7 mouse cellular contexts compared by ENCODE assay signal in genomic region chr13:55694110-55694509, GRCm38 (mm10). TPM values are rescaled to one million over a fixed set of nuclear protein-coding genes. Genes with fewer than 3 reads are reported as not detected.
A peak's percentile ranks its signal among the peaks of the same experiment; 100 is the strongest.
DNase-seq lines count a peak whose midpoint lies in the region; ATAC-seq and TF ChIP-seq lines count a peak whose summit lies in the region.

No protein-coding gene starts in this region.

- 6% methylated on average over 8 of the region's 8 CpGs for WGBS in lung, embryonic 15.5 days
- 17% methylated on average over 8 of the region's 8 CpGs for WGBS in neural tube, embryonic 14.5 days

- H3K27ac ChIP-seq in lung, embryonic 15.5 days: peak overlapping the region; percentile 99; the same call in 1 of the 2 replicates
- H3K27ac ChIP-seq in cortical plate, adult 2 months (ENCODE audit: insufficient read depth, low read length): no peak overlapping the region
- no peak overlapping the region for H3K27ac ChIP-seq in neural tube, embryonic 14.5 days (ENCODE audit: low read depth, low read length)

- H3K9ac ChIP-seq in lung, embryonic 15.5 days: peak overlapping the region; percentile 100
- peak overlapping the region; percentile 12; the same call in 1 of the 2 replicates for H3K9ac ChIP-seq in neural tube, embryonic 14.5 days (replicated peaks; ENCODE audit: low read depth, low read length)

- H3K4me2 ChIP-seq in lung, embryonic 15.5 days: peak overlapping the region; percentile 83
- H3K4me2 ChIP-seq in neural tube, embryonic 14.5 days (ENCODE audit: low read depth, low read length): peak overlapping the region; percentile 62

- peak overlapping the region; percentile 100 for H3K4me3 ChIP-seq in lung, embryonic 15.5 days
- peak overlapping the region; percentile 83; the same call in 1 of the 2 replicates for H3K4me3 ChIP-seq in cortical plate, adult 2 months (ENCODE audit: insufficient read depth, low read length)
- peak overlapping the region; percentile 97 for H3K4me3 ChIP-seq in neural tube, embryonic 14.5 days (ENCODE audit: low read depth, low read length)

- no peaks in the 10 kb centered on the region for H3K9me3 ChIP-seq in lung, embryonic 15.5 days
- H3K9me3 ChIP-seq in neural tube, embryonic 14.5 days (ENCODE audit: control insufficient read depth, low read length): no peaks in the 10 kb centered on the region

- no peak for ATAC-seq in lung, embryonic 15.5 days (ENCODE audit: borderline replicate concordance, extremely low read depth, low FRiP score, low TSS enrichment)
- ATAC-seq in neural tube, embryonic 14.5 days (ENCODE audit: low read depth): no peak

- no peak for DNase-seq in lung, adult 18-20 months
- DNase-seq in induced T-regulatory cell, adult 2 months (ENCODE audit: low read depth): peak; percentile 63
- no peak for DNase-seq in right cerebral cortex, postnatal 4 days
- DNase-seq in right cerebral cortex, postnatal 10 days (ENCODE audit: low spot score in 2 of 2): no peak

- no peak for TF ChIP-seq CTCF in cortical plate, adult 2 months (IDR thresholded peaks at IDR 0.05; ENCODE audit: extremely low read depth, insufficient read depth, low read length)

- peaks cover 9% of the 10 kb centered on the region for H3K36me3 ChIP-seq in lung, embryonic 15.5 days
- peaks cover under 1% of the 10 kb centered on the region for H3K36me3 ChIP-seq in neural tube, embryonic 14.5 days (ENCODE audit: control insufficient read depth, insufficient read depth, low read length)

- H3K4me1 ChIP-seq in lung, embryonic 15.5 days: peaks cover 23% of the 10 kb centered on the region
- peaks cover 7% of the 10 kb centered on the region for H3K4me1 ChIP-seq in cortical plate, adult 2 months (ENCODE audit: control insufficient read depth, insufficient read depth, low read length)
- peaks cover 17% of the 10 kb centered on the region for H3K4me1 ChIP-seq in neural tube, embryonic 14.5 days (ENCODE audit: control insufficient read depth, insufficient read depth, low read length)

- H3K27me3 ChIP-seq in lung, embryonic 15.5 days: no peaks in the 10 kb centered on the region
- no peaks in the 10 kb centered on the region for H3K27me3 ChIP-seq in neural tube, embryonic 14.5 days (ENCODE audit: control insufficient read depth, insufficient read depth, low read length)

- no peak for TF ChIP-seq POLR2A in cortical plate, adult 2 months (IDR thresholded peaks at IDR 0.05; ENCODE audit: extremely low read depth, insufficient read depth, low read length)

RNA-seq across cellular contexts. Expression of gene B230219D22Rik, which starts 1.2 kb away (rescaled TPM):
- polyA plus RNA-seq in lung, embryonic 15.5 days (2015; fragmentation: Nextera tagmentation; extraction: Ambion mirVana): 59.3 and 64.9 TPM in 2 replicates
- 62.5 and 65.3 TPM in 2 replicates for polyA plus RNA-seq in cortical plate, adult 2 months (2012; rRNA removed)
- polyA plus RNA-seq in neural tube, embryonic 14.5 days (2014; fragmentation: Nextera tagmentation; extraction: Ambion mirVana): 97.6 and 107 TPM in 2 replicates

RNA-seq across cellular contexts. Expression of gene Txndc15, which starts 20.3 kb away (rescaled TPM):
- 93.0 TPM in 2 replicates for polyA plus RNA-seq in lung, embryonic 15.5 days (2015; fragmentation: Nextera tagmentation; extraction: Ambion mirVana)
- 63.9 and 66.4 TPM in 2 replicates for polyA plus RNA-seq in cortical plate, adult 2 months (2012; rRNA removed)
- 150 and 156 TPM in 2 replicates for polyA plus RNA-seq in neural tube, embryonic 14.5 days (2014; fragmentation: Nextera tagmentation; extraction: Ambion mirVana)

RNA-seq across cellular contexts. Expression of gene Pcbd2, which starts 33.1 kb away (rescaled TPM):
- polyA plus RNA-seq in lung, embryonic 15.5 days (2015; fragmentation: Nextera tagmentation; extraction: Ambion mirVana): 57.9 and 60.5 TPM in 2 replicates
- polyA plus RNA-seq in cortical plate, adult 2 months (2012; rRNA removed): 31.6 and 32.2 TPM in 2 replicates
- polyA plus RNA-seq in neural tube, embryonic 14.5 days (2014; fragmentation: Nextera tagmentation; extraction: Ambion mirVana): 19.6 and 23.9 TPM in 2 replicates

RNA-seq across cellular contexts. Expression of gene Ddx46, which starts 59.3 kb away (rescaled TPM):
- polyA plus RNA-seq in lung, embryonic 15.5 days (2015; fragmentation: Nextera tagmentation; extraction: Ambion mirVana): 29.0 and 31.6 TPM in 2 replicates
- 44.5 and 48.3 TPM in 2 replicates for polyA plus RNA-seq in cortical plate, adult 2 months (2012; rRNA removed)
- polyA plus RNA-seq in neural tube, embryonic 14.5 days (2014; fragmentation: Nextera tagmentation; extraction: Ambion mirVana): 31.2 and 35.4 TPM in 2 replicates
